Mouse (Mus musculus) kidney, adult 18-20 months (tissue): ENCODE data around the gene Prkcb.

Experiments used
- DNase-seq: peaks from one replicate; pipeline ENCODE4 v3.0.0; 2021

The Prkcb gene

DNA sequence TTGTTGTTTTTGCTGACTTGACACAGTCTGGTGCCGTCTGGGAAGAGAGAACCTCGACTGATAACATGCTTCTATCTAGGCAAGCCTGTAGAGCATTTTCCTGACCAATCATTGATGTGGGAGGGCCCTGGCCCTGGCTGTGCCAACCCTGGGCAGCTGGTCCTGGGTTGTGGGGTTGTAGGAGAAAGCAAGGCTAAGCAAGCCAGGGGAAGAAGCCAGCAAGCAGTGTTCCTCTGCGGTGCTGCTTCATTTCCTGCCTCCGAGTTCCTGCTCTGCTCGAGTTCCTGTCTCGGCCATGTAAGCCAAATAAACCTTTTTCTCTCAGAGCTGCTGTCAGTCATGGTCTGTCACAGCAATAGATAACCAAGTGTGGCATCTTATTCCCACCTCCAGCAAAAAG, 121.4 kb downstream of the Prkcb start:
- DNase-seq: no peak

DNA sequence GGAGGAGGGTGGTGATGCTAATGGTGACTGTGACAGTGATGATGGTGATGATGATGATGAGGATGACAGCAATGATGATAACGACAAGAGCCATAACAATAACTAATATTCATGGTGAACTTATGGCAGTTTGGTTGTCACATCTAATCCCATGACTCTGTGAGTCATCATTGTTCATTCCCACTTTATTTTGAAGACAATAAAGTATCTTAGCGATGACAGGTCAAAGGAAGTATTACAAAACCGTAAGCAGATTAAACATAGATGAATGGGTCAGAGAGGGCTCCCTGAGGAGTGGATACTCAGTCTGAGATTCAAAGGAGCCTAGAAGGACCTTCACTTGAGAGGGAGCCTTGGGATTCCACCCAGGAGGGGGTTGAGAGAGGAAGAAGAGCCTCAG, 122.3 kb downstream of the Prkcb start:
- DNase-seq: no peak

DNA sequence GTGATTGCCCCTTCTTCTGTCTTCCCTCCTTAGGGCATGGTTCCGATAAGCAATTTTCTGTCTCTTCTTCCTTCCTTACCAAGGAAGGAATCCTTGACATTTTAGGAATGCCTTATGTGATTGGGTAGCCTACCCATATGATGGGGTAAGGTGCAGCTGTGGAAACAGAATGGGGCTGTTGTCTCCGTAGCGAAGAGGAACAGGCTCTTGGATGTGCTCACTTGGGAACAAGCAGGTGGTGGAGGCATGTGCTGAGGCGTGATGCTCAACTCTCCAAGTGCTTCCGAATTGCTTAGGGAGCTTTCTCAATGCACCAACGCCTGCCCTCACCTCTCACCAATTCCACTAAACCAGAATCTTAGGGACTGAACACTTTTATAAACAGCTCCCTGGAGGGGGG, 124.7 kb downstream of the Prkcb start:
- no peak for DNase-seq

DNA sequence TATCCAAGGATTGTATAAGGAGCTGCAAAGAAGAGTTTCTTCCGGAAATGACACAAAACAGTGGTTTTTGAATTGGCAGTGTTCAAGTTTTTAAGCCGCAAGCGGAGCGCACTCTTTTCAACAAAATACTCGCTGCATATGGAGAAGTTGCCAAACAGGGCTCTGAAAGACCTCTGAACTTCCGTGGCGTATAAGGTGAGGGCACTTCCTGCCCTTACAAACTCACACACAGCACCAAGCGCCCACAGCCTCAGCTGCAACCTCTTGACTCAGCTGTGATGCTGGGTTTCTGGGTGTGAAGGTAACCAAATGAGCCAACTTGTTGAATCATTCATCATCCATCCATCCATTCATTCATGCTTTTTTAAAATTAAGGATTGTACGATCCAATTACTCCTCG, 125.6 kb downstream of the Prkcb start:
- no peak for DNase-seq

DNA sequence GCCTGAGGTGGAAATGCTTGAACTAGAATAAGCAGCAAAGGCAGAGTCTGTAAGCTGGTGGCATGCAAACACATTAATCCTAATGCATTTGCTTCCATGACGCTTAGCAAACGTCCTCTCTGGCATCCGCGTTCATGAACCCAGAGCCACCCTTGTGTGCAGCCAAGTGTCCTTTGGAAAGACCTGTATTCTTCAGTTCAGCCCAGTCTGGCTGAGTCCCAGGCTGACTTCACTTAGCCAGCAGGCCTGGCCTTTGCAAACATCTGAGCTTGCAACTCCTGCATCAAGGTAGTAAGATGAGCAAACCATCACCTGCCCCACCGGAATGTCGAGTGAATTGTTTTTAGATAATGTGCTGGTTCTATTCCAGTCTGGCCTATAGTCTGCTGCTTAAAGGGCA, 126.1 kb downstream of the Prkcb start:
- DNase-seq: no peak

GRCm38 (mm10) chr7:122415387-122415786, 126.8 kb downstream of the Prkcb start:
- no peak for DNase-seq

- DNase-seq: no peak
These were observed 127.4 kb downstream of the Prkcb start for GRCm38 (mm10) chr7:122415904-122416303.

- no peak for DNase-seq
These were observed 130.0 kb downstream of the Prkcb start for GRCm38 (mm10) chr7:122418551-122418950.

DNA sequence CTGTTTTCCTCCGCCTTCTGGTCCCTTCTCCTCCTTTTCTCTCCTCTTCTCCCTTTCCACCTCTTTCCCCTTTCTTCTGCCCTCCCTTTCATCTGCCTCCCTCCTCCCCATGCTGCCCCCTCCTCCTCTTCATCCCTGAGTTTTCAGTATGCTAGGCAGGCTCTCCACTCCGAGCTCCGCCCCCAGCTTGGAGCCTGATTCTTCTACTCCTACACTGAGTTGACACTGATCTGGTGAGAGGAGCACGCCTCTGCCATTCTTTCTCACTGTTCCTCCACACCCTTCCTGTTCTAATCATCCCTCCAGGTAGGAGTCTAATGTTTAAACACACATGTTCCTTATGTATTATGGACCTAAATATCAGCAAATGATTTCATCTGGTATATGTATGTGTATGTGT, 135.3 kb downstream of the Prkcb start:
- no peak for DNase-seq

- no peak for DNase-seq
These were observed 140.6 kb downstream of the Prkcb start for GRCm38 (mm10) chr7:122429134-122429533.

GRCm38 (mm10) chr7:122432401-122432800, 143.8 kb downstream of the Prkcb start:
- no peak for DNase-seq

GRCm38 (mm10) chr7:122433377-122433776, 144.8 kb downstream of the Prkcb start:
- no peak for DNase-seq

GRCm38 (mm10) chr7:122434941-122435340, 146.4 kb downstream of the Prkcb start:
- DNase-seq: no peak

DNA sequence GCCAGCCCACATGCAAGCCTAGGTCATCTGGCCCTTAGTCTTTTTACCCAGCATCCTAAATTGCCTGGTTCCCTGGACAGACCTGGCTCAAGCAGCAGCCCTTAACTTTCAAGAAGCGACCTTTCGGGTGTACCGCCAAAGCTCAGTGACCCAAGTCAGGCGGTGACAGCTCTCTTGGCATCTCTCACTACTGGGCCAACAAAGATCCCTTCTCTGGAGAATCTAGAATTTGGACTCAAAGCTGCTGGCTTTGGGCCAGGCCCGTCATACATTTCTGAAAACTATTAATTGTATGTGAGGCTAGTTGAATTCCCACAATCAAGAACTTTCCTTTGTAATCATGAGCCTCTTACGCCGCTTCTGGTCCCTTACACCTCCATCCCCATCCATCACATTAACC, 147.0 kb downstream of the Prkcb start:
- no peak for DNase-seq

DNA sequence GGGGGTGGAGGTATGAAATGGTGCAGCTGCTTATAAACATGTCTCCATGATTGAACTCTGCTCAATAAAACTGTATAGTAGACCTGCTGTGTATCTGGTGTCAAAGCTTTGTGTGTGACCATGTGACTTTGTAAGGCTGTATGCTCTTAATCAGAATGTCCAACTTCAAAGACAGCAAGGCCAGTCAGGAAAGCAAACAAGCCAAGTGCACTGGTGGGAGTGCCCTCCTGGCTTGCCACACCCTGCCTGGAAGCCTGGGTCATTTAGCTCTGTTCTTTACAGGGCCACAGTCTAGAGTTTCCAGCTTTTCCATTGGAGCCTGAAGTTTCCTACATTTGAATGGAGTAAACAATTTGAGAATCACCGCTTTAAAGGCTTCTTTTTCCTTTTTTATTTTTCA, 148.8 kb downstream of the Prkcb start:
- DNase-seq: no peak

DNA sequence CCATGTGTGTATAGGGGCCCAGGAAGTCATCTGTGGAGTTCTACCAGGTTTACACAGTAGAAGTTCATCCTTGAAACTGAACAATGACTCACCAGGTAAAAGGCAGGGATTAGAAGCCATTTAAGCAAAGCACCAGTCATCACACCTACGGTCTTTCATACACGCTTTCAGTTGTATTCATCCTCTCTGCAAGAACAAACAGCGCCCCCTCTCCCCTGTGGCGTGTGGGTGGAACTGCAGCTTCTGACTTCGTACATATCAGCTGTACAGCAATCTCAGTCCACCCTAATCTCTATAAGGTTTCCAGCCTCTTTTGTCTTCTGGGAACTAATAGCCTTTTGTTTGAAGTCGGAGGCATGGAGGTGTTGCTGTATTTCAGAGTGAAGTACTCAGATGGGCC, 156.5 kb downstream of the Prkcb start:
- DNase-seq: peak; percentile 5

GRCm38 (mm10) chr7:122452671-122453070, 164.1 kb downstream of the Prkcb start:
- DNase-seq: no peak

DNA sequence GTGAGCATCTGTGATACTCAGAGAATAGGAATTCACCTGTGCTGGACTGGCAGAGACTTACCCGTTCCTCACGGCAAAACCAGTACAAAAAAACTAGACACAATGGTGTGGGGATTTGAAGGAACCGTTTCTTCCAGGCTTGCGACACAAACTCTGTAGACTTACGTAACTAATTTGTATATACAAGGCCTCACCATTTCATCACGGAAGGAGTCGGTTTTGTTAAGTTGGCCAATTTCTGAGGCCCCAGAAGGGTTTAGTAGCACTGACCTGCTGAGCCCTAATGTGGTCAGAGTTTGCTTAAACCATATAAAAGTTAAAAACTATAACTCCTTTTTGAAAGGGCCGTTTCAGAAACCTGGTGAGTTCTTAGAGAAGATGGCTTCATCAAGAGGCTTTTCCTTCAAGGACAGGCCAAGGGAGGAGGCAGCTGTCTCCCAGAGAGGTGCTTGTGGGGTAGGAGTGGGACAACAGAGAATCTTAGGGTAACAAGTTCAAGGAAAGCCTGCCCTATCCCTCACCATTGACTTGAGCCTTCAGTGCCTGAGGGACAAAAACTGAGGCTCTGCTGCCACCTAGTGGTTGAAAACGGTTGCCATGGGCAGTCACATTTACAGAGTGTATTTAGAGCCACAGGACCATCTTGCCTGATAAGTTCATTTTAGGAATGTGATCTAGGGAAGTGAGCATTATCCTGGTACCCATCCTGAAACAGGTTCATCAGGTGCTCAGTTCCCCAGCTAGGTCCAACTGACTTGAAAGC, 170.8 kb downstream of the Prkcb start:
- peak; percentile 80 for DNase-seq

- DNase-seq: no peak
These were observed 171.5 kb downstream of the Prkcb start for GRCm38 (mm10) chr7:122460020-122460419.

- DNase-seq: peak; percentile 14
These were observed 177.4 kb downstream of the Prkcb start for GRCm38 (mm10) chr7:122465823-122466549.

DNA sequence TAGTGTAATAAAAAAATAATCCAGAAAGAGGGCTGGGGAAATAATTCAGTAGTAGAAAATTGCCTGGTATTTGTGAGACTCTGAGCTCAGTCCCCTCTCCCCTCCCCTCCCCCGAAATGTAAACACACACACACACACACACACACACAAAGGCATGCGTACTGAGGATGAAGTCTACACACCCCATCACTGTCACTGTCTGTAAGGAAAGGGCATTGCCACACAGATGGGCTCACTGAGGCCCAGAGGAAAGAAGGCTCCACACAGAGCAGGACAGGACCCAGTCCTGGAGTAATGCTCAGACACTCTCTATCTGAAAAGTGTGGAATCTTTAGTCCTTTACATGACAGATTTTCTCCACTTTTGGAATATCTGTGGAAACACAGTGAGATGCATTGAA, 178.2 kb downstream of the Prkcb start:
- DNase-seq: no peak

DNA sequence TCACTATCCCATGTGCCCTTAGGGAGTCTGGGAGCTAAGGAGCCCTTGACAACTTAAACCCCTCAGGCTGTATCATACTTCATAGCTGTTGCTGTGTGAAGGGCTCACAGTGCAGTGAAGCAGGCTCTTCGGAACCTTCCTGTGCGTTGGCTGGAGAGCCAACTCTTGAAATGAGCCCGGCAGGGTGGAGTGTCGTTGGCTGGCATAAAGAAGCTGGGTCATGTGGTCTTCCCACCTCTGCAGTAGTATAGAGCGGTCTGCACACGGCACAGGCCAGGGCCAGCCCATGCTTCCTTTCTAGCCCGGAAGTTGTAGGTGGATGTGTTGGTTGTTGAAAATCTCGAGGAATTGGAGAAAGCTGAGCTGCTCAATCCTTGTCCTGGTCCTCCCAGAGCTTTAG, 179.3 kb downstream of the Prkcb start:
- no peak for DNase-seq

- peak; percentile 71 for DNase-seq
These were observed 182.1 kb downstream of the Prkcb start for GRCm38 (mm10) chr7:122470370-122471280.
